Mouse (Mus musculus) neutrophil, adult 59 days (primary cell): ENCODE measurements around the gene Tas2r107. TPM values are rescaled to one million over a fixed set of nuclear protein-coding genes. Genes with fewer than 3 reads are reported as not detected.

Experiments used
- total RNA-seq, 2 experiments: library from RNA; stranded (reverse); gene quantifications; 1 replicate in 1 of 2; 2 replicates in 1 of 2; pipeline ENCODE4 v1.2.4; 2023

Gene Tas2r107
- not detected for total RNA-seq

DNA sequence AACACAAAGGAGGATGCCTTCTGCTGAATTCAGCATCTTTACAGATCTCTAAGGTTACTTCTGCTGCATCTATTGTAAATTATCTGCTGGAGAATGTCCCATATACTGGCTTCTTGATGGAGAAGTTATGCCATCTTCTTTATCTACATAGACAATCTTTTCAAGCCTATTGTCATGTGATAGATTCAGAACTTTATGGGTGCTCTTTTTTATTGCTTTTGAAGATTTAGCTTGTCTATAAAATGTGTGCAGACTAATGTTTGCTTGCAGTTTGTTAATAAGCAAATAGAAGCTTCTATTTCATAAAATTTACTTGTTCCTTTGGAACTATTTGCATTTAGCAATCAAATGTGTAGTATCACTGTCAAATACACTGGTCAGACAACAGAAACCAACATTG is at the start of gene Tas2r107:
Gene Tas2r107, minus strand, starts transcription at position 101 of the 400 bp plus-strand sequence.

DNA sequence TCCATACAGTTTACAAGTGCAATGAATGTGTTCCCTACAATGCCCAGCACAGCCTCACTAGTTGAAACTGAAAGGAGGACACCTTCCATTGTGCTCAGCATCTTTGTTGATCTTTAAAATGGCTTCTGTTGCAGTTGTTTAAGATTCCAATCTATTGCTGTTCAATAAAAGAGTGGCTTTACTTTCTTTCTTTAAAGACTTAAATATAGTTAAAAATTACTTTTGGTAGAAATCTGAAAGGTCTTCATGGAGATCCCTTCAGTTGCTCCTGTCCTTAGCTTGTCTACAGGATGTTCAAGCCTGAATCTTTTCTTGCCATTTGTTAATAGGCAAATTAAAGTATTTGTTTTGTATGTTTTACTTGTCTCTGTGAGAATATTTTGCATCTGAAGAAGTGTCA is 30.0 kb upstream of the Tas2r107 start, which contains the start of gene Tas2r114:
Gene Tas2r114, minus strand, starts transcription at position 101 of the 400 bp plus-strand sequence.

DNA sequence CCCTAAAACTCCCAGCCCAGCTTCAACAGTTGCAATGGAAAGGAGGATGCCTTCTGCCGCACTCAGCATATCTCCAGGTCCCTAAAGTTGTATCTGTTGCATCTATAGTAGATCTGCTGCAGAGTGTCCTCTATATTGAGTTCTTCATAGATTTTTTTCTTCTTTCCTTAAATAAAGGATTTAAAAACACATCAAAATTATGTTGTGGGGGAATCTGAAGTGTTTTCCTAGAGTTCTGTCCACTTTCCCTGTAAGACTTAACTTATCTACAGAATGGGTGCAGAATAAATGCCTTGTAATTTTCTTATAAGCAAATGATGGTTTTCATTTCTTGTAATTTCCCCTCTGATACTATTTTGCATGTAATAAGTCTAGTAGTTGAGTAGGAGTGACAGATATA is 27.4 kb upstream of the Tas2r107 start, which contains the start of gene Tas2r105:
Gene Tas2r105, minus strand, starts transcription at position 101 of the 400 bp plus-strand sequence.

DNA sequence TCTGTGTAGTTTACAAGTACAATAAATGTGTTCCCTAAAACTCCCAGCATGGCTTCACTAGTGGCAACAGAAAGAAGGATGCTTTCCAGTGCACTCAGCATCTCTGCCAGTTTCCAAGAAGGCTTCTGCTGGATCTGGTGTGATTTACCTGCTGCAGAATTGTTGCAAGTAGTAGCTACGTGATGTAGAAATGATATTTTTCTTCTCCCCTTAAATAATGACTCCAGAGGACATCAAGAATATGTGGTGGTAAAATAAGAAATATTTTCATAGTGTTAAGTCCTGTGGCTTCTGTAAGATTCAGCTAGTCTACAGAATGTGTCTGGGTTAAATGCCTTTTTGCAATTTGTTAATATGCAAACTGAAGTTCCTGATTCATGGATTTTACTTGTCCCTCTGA is 25.7 kb upstream of the Tas2r107 start, which contains the start of gene Tas2r104:
Gene Tas2r104, minus strand, starts transcription at position 101 of the 400 bp plus-strand sequence.

DNA sequence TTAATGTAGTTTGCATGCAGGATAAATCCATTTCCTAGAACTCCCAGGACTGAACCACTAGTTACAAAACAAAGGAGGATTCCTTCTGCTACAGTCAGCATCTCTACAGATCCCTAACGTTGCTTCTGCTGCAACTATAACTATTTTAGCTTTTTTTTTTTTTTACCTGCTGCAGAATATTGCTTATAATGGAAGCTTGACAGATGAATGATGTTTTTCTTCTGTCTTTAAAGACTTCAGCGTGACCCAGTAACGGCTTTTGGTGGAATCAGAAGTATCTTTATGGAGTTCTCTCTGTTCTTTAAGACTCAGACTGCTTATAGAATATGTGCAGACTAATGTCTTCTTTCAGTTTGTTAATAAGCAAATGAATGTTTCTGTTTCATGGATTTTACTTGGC is 18.8 kb upstream of the Tas2r107 start, which contains the start of gene Tas2r106:
Gene Tas2r106, minus strand, starts transcription at position 101 of the 400 bp plus-strand sequence.

DNA sequence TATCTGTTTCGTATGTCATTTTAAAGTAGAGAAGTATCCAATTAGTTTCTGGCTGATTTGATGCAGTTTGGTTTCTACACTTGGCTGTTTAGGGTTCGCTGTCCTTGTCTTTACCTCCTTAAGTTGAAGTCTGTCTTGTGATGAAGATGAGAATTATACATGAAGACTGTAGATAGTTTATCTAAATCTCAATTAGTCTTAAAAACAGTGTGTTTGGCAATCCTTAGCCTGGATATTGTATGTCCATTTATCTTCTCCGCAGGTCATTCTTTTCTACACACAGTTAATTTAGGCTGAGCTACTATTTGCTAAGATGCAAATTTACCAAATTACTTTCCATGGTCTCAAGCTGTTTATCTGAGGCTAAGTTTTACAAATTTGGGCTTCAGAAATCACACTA is 29.1 kb downstream of the Tas2r107 start, which contains the start of gene Tas2r130:
Gene Tas2r130, minus strand, starts transcription at position 101 of the 400 bp plus-strand sequence.

Other genes starting within 250 kb of the Tas2r107 start
- gene 5430401F13Rik, start 173.7 kb downstream of the Tas2r107 start, total RNA-seq: not detected
- not detected for gene Gm6619, start 173.7 kb downstream of the Tas2r107 start, total RNA-seq
- gene Tas2r130, start 29.2 kb downstream of the Tas2r107 start, total RNA-seq: not detected
- gene Tas2r106, start 18.7 kb upstream of the Tas2r107 start, total RNA-seq: not detected
- not detected for gene Tas2r104, start 25.6 kb upstream of the Tas2r107 start, total RNA-seq
- not detected for gene Tas2r105, start 27.3 kb upstream of the Tas2r107 start, total RNA-seq
- not detected for gene Tas2r114, start 29.9 kb upstream of the Tas2r107 start, total RNA-seq